Mouse (Mus musculus) C2C12 (cell line): Measurements from ENCODE around the gene Plcb4.

ENCODE experiments used
- CTCF ChIP-seq: IDR thresholded peaks from one replicate; pipeline ENCODE4 v1.5.1; 2011; ENCODE audit not compliant: control insufficient read depth, insufficient read depth, insufficient read length
- FOSL1 ChIP-seq: IDR thresholded peaks from one replicate; pipeline ENCODE4 v1.8.0; 2011; ENCODE audit warnings: mild to moderate bottlenecking, low read length; ENCODE audit not compliant: poor library complexity, insufficient read depth, severe bottlenecking
- USF1 ChIP-seq: IDR thresholded peaks from one replicate; pipeline ENCODE4 v1.6.1; 2011; ENCODE audit warnings: low read depth, mild to moderate bottlenecking, control low read depth, moderate library complexity

DNA sequence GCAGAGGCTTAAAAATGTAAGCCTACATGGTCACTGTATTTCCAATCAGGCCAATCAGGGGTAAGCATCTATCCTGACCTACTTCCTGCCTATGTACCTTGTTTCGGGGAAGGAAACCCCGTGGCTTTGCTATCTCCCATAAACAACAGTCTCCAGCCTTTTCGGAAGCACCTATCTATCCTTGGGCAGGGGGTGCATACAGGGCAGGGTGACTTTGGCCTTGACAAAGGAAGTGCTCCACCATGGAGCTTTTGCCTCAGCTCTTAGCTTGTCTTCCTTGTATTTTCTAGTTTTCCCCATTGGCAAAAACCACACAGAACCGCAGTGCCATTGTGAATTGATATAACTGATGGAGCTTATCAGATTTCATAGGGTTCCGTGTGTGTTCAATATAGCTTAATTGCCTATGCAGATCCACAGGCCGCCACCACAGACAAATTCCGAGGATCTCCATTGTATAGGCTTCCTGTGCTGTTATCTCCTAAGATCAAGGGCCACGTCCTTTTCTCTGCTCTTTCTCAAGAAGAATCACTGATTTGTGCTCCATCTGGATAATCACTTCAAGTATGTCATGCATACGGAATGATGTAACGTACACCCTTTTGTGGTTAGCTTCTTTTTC is 140.4 kb downstream of the Plcb4 start:
- TF ChIP-seq FOSL1 (no peak), CTCF (no peak), USF1 (no peak)
